Mouse (Mus musculus) heart, embryonic 14.5 days (tissue): ENCODE results near the gene Syde2. TPM values are rescaled to one million over a fixed set of nuclear protein-coding genes. Genes with fewer than 3 reads are reported as not detected.
"Not testable (repeated sequence)": the region's sequence is repeated elsewhere in the genome, so short reads cannot be mapped to it uniquely, and the experiment has no call there.

ENCODE experiments used
- ATAC-seq: fragments of 200-750 bp; cut with Nextera tagmentation; 2 replicates; pipeline ENCODE4 v1.8.0; 2017; ENCODE audit warnings: low read depth, moderate TSS enrichment; ENCODE audit not compliant: insufficient number of reproducible peaks, insufficient read depth, low FRiP score
- H3K27ac ChIP-seq, 2 experiments: fragments of 200-500 bp in 1 of 2; fragments of 300-500 bp in 1 of 2; sonication (generic) in 1 of 2; replicated peaks in 1 of 2; 2 replicates each; pipeline ENCODE4 v1.5.1; 2012 to 2014; ENCODE audit warnings: low read depth in 2 of 2, low read length in 2 of 2, control low read depth in 1 of 2, mild to moderate bottlenecking in 1 of 2, mixed read lengths in 1 of 2; ENCODE audit not compliant: control insufficient read depth in 1 of 2, insufficient read depth in 1 of 2
- H3K27me3 ChIP-seq: fragments of 300-500 bp; sonication (generic); 2 replicates; pipeline ENCODE4 v1.6.1; 2014; ENCODE audit warnings: mild to moderate bottlenecking, low read length, control low read depth; ENCODE audit not compliant: control insufficient read depth, insufficient read depth
- H3K36me3 ChIP-seq: fragments of 300-500 bp; sonication (generic); 2 replicates; pipeline ENCODE4 v1.6.1; 2014; ENCODE audit warnings: mild to moderate bottlenecking, control low read depth, low read length, mixed read lengths; ENCODE audit not compliant: control insufficient read depth, insufficient read depth
- H3K4me1 ChIP-seq, 2 experiments: fragments of 200-500 bp in 1 of 2; fragments of 300-500 bp in 1 of 2; sonication (generic) in 1 of 2; 2 replicates each; pipeline ENCODE4 v1.6.1; 2012 to 2014; ENCODE audit warnings: low read length in 2 of 2, control low read depth in 1 of 2, mixed read lengths in 1 of 2; ENCODE audit not compliant: control insufficient read depth in 2 of 2, insufficient read depth in 2 of 2
- H3K4me2 ChIP-seq: fragments of 300-500 bp; sonication (generic); 2 replicates; pipeline ENCODE4 v1.6.1; 2014; ENCODE audit warnings: mild to moderate bottlenecking, low read length
- H3K4me3 ChIP-seq, 2 experiments: fragments of 200-500 bp in 1 of 2; fragments of 300-500 bp in 1 of 2; sonication (generic) in 1 of 2; 2 replicates each; pipeline ENCODE4 v1.5.1; 2012 to 2014; ENCODE audit warnings: low read length in 2 of 2, mild to moderate bottlenecking in 2 of 2, control low read depth in 1 of 2, low read depth in 1 of 2, moderate library complexity in 1 of 2; ENCODE audit not compliant: control insufficient read depth in 1 of 2, insufficient read depth in 1 of 2
- H3K9ac ChIP-seq: fragments of 300-500 bp; sonication (generic); 2 replicates; pipeline ENCODE4 v1.6.1; 2014; ENCODE audit warnings: mild to moderate bottlenecking, low read length
- H3K9me3 ChIP-seq: fragments of 300-500 bp; sonication (generic); 2 replicates; pipeline ENCODE4 v1.6.1; 2016; ENCODE audit warnings: low read length, control low read depth; ENCODE audit not compliant: control insufficient read depth
- WGBS: fragments of 180-500 bp; shearing (Covaris S2); extraction: QIAGEN DNeasy Blood & Tissue Kit; methylation state at CpG from one replicate; pipeline ENCODE4 v1.1.7; 2014; 5-methylcytosine and 5-hydroxymethylcytosine counted together
- polyA plus RNA-seq: library from polyadenylated mRNA; unstranded; fragments of >200 nt; fragmentation: Nextera tagmentation; extraction: Ambion mirVana; gene quantifications from 2 replicates; pipeline ENCODE4 v1.2.1, GENCODE M21; 2014

Syde2 gene
- polyA plus RNA-seq, 1 experiment from 2014 or later: 12.7 TPM

GRCm38 (mm10) chr3:145995489-145995888 lies 7.8 kb downstream of the Syde2 start:
- WGBS: 73% methylated on average over 5 of the region's 5 CpGs
- no peaks in the 10 kb centered on the region for H3K9me3 ChIP-seq
- no peaks in the 10 kb centered on the region for H3K27me3 ChIP-seq
- no peak overlapping the region for H3K4me2 ChIP-seq
- ATAC-seq: no peak
- peaks cover 13 to 24% of the 10 kb centered on the region in 2 experiments for H3K4me1 ChIP-seq
- H3K36me3 ChIP-seq: peaks cover 38% of the 10 kb centered on the region
- no peak overlapping the region for H3K9ac ChIP-seq
- H3K4me3 ChIP-seq: no peak overlapping the region
- no peak overlapping the region for H3K27ac ChIP-seq

- 78% methylated on average over 5 of the region's 5 CpGs for WGBS
- H3K9me3 ChIP-seq, H3K27me3 ChIP-seq, ATAC-seq, H3K4me2 ChIP-seq, H3K9ac ChIP-seq, H3K4me3 ChIP-seq, H3K27ac ChIP-seq: not testable (repeated sequence)
- peaks cover 43% of the 10 kb centered on the region for H3K36me3 ChIP-seq
- peaks cover 9 to 24% of the 10 kb centered on the region in 2 experiments for H3K4me1 ChIP-seq
Measured at GRCm38 (mm10) chr3:145996539-145996938, 8.9 kb downstream of the Syde2 start.

GRCm38 (mm10) chr3:146004347-146005051 lies 16.8 kb downstream of the Syde2 start:
- Histone ChIP-seq H3K4me3 (no peak overlapping the region), H3K27ac (no peak overlapping the region), H3K4me1 (peaks cover 0 to 8% of the 10 kb centered on the region in 2 experiments; a peak in 3 of 4 replicates), H3K9me3 (no peaks in the 10 kb centered on the region), H3K36me3 (peaks cover 84% of the 10 kb centered on the region), H3K9ac (no peak overlapping the region), H3K27me3 (no peaks in the 10 kb centered on the region), H3K4me2 (no peak overlapping the region)
- no peak for ATAC-seq
- WGBS: 89% methylated on average over 14 of the region's 14 CpGs

- no peak overlapping the region for H3K9ac ChIP-seq
- no peak overlapping the region for H3K27ac ChIP-seq
- H3K27me3 ChIP-seq: no peaks in the 10 kb centered on the region
- H3K4me2 ChIP-seq: no peak overlapping the region
- peaks cover 15 to 18% of the 10 kb centered on the region in 2 experiments for H3K4me1 ChIP-seq
- H3K36me3 ChIP-seq: peaks cover 72% of the 10 kb centered on the region
- 70% methylated on average over 6 of the region's 6 CpGs for WGBS
- no peaks in the 10 kb centered on the region for H3K9me3 ChIP-seq
- H3K4me3 ChIP-seq: no peak overlapping the region
- no peak for ATAC-seq
Measured at GRCm38 (mm10) chr3:146007872-146008271, 20.2 kb downstream of the Syde2 start.

GRCm38 (mm10) chr3:146009859-146010645 lies 22.4 kb downstream of the Syde2 start:
- 61% methylated on average over 20 of the region's 20 CpGs for WGBS
- ATAC-seq: no peak
- no peak overlapping the region for H3K4me3 ChIP-seq
- H3K36me3 ChIP-seq: peaks cover 70% of the 10 kb centered on the region
- peaks cover 3% of the 10 kb centered on the region; the same call in 1 of the 2 replicates for H3K9me3 ChIP-seq
- H3K4me2 ChIP-seq: no peak overlapping the region
- peak overlapping the region; percentile 21; the same call in 1 of the 2 replicates for H3K9ac ChIP-seq
- peaks cover 15 to 18% of the 10 kb centered on the region in 2 experiments for H3K4me1 ChIP-seq
- H3K27ac ChIP-seq: peak overlapping the region; percentile 64 to 83
- H3K27me3 ChIP-seq: no peaks in the 10 kb centered on the region

GRCm38 (mm10) chr3:146010751-146011150 lies 23.1 kb downstream of the Syde2 start:
- H3K27me3 ChIP-seq: no peaks in the 10 kb centered on the region
- peaks cover 3% of the 10 kb centered on the region; the same call in 1 of the 2 replicates for H3K9me3 ChIP-seq
- ATAC-seq: no peak
- H3K9ac ChIP-seq: 0 out of 2 replicates have a peak overlapping the region, but pooled peaks have one; percentile 21
- peak overlapping the region; percentile 64 to 83 for H3K27ac ChIP-seq
- H3K4me3 ChIP-seq: no peak overlapping the region
- no peak overlapping the region for H3K4me2 ChIP-seq
- 90% methylated on average over 4 of the region's 4 CpGs for WGBS
- H3K36me3 ChIP-seq: peaks cover 76% of the 10 kb centered on the region
- peaks cover 15 to 18% of the 10 kb centered on the region in 2 experiments for H3K4me1 ChIP-seq

GRCm38 (mm10) chr3:146011544-146012218 lies 24.0 kb downstream of the Syde2 start:
- no peak for ATAC-seq
- Histone ChIP-seq H3K9me3 (peaks cover 3% of the 10 kb centered on the region; the same call in 1 of the 2 replicates), H3K27ac (0 out of 4 replicates have a peak overlapping the region, but pooled peaks have one; percentile 18 to 24), H3K9ac (no peak overlapping the region), H3K4me2 (no peak overlapping the region), H3K27me3 (no peaks in the 10 kb centered on the region), H3K4me1 (peaks cover 15 to 18% of the 10 kb centered on the region in 2 experiments), H3K36me3 (peaks cover 81% of the 10 kb centered on the region), H3K4me3 (no peak overlapping the region)
- WGBS: 63% methylated on average over 8 of the region's 8 CpGs
